Mouse (Mus musculus) liver, adult 2 months (tissue): ENCODE data around the gene St13.

Source experiments
- CTCF ChIP-seq: fragments of 200-500 bp; IDR thresholded peaks from 2 replicates; pipeline ENCODE4 v1.5.1; 2011; ENCODE audit warnings: low read depth, low read length, control low read depth
- POLR2A ChIP-seq: fragments of 200-500 bp; IDR thresholded peaks from 2 replicates; pipeline ENCODE4 v1.6.1; 2011; ENCODE audit warnings: low read length, control low read depth; ENCODE audit not compliant: insufficient read depth; ENCODE audit errors: extremely low read depth

DNA sequence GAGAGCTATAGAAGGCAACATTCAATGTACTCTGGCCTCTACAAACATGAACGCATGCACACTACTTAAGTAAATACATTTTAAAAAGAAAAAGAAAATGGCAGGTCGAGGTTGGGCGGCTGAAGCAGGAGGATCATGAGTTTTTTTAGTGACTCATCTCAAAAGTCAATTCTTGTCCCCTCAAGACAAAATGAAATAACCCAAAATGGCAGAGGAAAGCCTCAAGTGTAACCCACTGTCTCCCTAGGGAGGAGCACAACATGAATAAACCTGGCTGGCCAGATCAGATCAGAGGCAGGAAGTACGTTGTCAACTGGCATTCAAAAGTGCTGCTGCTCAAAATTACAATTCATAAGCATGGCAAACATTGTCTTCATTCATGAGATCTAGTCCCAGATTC lies 67.4 kb downstream of the St13 start:
- TF ChIP-seq CTCF, result no peak
- TF ChIP-seq POLR2A, result no peak
